Mouse (Mus musculus): ENCODE results near the gene Gatad2a.

DNA sequence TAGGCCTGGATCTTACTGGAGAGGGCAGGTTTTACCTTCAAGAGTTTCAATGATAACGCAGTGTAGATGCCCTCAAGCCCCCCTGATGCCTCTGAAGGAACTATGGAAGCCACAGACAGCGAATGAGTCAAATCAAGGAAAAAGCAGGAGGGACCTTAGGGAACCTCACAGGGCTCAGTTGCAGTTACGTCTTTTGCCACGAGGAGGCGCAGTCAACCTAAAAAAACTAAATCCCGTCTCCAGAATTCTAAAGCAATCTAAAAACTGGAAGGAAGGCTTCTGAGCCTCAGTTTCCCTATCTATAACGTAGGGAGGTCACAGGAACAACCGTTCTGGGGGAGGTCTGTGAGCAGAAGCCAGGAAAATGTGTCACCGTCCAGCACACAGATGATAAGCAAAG is 122.0 kb downstream of the Gatad2a start:
- TF ChIP-seq CTCF (IDR thresholded peaks at IDR 0.05; ENCODE audit: low read depth): peak; percentile 80
- TF ChIP-seq EP300 (IDR thresholded peaks at IDR 0.05; ENCODE audit: low read depth): no peak
